Mouse (Mus musculus) left cerebral cortex, adult 9 months (tissue): ENCODE data around the gene Tmem131.
"Not testable (repeated sequence)": the region's sequence is repeated elsewhere in the genome, so short reads cannot be mapped to it uniquely, and the experiment has no call there.

Experiments
- DNase-seq, 2 experiments: peaks; one replicate each; pipeline ENCODE4 v3.0.0; 2022; ENCODE audit warnings: low spot score in 2 of 2

Tmem131 gene

GRCm38 (mm10) chr1:36917423-36917822 is 26.0 kb downstream of the Tmem131 start:
- DNase-seq, result no peak

DNA sequence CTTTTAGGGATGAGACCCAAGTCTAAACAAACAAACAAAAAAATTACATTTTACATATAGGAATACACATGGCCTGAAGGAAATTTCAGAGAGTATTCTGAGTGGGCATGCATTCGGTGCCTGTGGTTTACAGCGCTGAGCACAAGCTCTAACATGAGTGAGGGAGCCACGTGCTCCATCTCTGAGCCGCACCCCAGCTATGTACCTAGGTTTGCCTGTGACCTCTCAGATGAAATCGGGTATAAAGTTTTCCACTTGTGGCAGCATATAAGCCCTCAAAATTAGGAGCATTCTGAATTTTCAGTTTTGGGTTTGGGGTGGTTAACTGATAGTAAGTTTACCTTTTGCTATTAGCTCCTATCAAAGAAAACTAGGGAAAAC is 28.3 kb downstream of the Tmem131 start:
- DNase-seq, result no peak

GRCm38 (mm10) chr1:36914455-36915199 is 28.8 kb downstream of the Tmem131 start:
- no peak for DNase-seq

- no peak for DNase-seq
Observed at GRCm38 (mm10) chr1:36913806-36914205, 29.7 kb downstream of the Tmem131 start.

- no peak for DNase-seq
Observed at GRCm38 (mm10) chr1:36912239-36912638, 31.2 kb downstream of the Tmem131 start.

GRCm38 (mm10) chr1:36911603-36912002 is 31.9 kb downstream of the Tmem131 start:
- no peak for DNase-seq

DNA sequence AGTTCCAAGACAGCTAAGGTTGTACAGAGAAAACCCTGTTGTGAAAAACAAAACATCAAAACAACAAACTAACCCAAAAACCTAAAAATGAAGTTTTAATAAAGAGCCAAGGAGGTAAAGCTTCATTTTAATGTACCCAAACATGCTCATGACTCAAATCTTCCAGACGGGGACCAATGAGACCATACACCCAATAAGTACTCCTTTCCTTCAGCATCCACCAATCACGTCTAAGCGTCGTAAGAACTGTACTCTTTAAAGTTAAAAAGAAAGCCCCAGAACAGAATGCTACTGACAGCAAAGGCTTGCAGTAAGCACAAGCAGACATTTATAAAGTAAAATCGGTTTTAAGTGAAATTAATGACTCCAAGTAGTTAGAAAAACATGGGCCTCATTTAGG is 33.1 kb downstream of the Tmem131 start:
- no peak for DNase-seq

DNA sequence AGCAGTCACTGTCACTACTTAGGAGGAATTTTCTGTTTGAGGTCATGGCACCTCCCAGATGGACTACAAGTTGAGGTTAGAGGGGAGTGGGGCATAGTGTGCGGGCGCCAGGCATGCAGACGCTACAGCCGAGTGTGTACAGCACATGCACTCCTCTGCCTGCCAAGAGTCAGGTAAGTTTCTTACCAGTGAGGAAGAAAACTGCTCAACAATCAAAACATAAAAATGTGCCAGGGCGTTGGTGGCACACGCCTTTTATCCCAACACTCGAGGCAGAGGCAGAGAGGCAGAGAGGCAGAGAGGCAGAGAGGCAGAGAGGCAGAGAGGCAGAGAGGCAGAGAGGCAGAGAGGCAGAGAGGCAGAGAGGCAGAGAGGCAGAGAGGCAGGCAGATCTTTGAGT is 33.5 kb downstream of the Tmem131 start:
- not testable (repeated sequence) for DNase-seq

DNA sequence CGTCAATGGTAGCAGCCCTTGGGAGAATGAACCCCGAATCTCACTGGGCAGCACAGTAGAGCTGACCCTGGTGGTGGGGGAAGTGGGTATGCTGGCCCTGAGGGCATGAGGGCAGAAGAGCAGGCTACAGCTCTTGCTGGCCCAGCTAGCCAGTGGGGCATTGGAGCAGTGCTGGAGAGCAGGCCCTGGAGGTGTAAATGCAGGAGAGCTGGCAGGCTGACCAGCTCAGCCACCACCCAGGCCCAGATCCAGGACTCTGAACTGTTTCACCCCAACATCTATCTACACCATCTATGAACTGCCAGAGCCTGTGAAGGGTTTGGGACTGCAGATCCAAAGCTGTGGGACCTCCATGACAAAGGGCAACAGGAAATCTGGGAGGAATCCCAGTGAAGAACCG is 38.2 kb downstream of the Tmem131 start:
- DNase-seq, result no peak

DNA sequence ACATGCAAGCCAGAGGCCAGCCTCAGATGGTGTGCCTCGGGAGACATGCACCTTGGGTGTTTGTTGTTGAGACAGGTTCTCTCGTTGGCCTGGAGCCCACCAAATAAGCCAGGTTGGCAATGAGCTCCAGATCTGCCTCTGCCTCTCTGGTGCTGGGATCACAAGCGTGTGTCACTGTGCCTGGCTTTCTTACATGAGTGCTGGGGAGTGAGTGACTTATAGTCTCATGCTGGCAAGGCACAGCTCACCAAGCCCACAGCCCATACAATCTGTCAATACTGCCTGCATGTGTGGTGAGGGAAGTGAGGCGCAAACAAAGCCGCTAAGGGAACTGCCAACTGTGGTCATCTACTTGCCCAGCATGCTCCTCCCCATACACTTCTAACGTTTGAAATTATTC is 39.0 kb downstream of the Tmem131 start:
- DNase-seq, result no peak

DNA sequence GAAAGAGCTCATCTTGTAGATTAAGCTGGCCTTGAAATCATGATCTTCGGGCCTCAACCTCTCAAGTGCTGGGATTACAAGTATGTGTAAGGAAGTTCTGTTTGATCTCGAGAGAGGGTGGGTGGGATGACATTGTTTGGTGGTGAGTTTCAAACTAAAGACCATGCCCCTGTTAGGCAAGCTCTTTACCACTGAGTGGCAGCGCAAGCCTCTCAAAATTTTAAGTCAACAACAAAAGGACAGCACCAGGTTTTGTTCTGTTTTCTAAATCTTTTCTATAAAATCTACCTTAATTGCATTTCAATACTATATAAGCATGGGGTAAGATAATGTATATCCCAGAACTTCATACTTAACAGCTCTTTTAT is 39.4 kb downstream of the Tmem131 start:
- DNase-seq, result no peak

GRCm38 (mm10) chr1:36903376-36904083 is 39.9 kb downstream of the Tmem131 start:
- DNase-seq, result peak in 1 of 2 experiments; percentile 34

DNA sequence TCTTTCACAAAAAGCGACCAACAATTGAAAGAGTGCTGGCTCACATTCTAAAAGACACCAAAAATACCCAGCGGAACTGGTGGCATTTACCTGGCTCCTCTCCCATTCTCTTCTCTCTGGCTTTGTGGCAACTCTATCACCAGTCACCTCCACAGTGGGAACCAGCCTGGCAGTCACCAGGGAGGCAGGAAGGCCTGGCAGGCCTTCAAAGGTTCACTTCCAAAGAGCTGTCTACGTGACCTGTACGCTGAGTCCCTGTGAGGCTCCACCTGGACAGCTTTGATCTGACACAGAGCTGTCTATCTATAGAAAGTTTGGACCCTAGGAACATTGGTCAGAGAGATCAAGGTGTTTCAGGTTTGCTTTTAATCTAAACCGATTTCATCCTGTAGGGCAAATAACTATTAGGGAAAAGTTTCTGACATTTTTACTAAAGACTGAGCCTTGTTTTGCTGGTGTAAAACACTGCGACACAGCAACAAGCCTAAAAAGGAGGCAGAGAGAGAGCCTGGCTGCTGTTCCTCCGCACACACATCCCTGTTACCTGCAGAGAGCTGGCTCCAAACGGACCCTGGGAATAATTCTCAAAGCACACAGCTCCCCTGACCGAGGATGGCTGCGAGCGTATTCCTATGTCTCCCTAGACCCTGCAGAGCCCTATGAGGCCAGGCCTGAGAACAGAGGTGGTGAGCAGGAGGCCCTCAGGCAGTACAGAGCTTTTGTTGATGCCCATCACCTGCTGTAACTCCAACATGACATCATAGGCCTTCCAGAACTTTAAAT is 40.7 kb downstream of the Tmem131 start:
- no peak for DNase-seq

DNA sequence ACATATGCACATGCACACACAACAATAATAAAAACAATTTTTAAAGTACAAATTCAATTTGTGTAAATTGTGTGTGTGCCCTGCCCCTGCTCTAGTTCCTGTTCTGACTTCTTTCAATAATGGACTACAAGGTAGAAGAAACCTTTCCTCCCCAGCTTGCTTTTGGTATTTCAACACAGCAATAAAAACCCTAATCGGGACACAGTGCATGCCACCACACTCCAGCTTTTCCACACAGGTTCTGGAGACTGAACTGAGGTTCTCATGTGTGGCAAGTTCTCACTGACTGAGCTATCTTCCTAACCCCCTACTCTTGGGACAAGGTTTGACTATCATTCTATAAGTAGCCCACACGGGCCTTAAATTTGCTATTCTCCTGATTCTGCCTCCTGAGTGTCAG is 43.8 kb downstream of the Tmem131 start:
- no peak for DNase-seq

- DNase-seq, result no peak
Observed at GRCm38 (mm10) chr1:36896423-36896822, 47.0 kb downstream of the Tmem131 start.

DNA sequence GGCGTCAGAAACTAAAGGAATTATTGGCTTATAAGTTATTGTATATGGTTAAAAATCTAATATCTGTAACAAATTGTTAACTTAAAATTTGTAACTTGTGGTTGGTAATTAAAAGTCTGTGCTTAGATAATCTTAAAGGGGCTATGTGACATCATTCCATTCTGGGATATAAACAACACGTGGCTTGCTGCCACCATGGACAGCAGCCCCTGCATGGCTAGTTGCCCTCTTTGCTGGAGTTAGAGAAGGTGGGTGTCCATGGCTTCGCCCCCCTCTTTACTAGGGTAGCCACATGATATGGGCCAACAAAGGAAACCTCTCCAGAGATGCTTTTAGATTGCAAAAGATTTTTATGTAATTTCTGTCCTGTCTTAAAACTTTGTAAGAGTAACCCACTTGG is 48.0 kb downstream of the Tmem131 start:
- no peak for DNase-seq

- DNase-seq, result no peak
Observed at GRCm38 (mm10) chr1:36894136-36894535, 49.3 kb downstream of the Tmem131 start.

- DNase-seq, result not testable (repeated sequence)
Observed at GRCm38 (mm10) chr1:36893720-36894119, 49.7 kb downstream of the Tmem131 start.

- DNase-seq, result no peak
Observed at GRCm38 (mm10) chr1:36893146-36893545, 50.3 kb downstream of the Tmem131 start.

- DNase-seq, result no peak
Observed at GRCm38 (mm10) chr1:36892461-36892860, 51.0 kb downstream of the Tmem131 start.

GRCm38 (mm10) chr1:36889016-36889415 is 54.5 kb downstream of the Tmem131 start:
- DNase-seq, result no peak

DNA sequence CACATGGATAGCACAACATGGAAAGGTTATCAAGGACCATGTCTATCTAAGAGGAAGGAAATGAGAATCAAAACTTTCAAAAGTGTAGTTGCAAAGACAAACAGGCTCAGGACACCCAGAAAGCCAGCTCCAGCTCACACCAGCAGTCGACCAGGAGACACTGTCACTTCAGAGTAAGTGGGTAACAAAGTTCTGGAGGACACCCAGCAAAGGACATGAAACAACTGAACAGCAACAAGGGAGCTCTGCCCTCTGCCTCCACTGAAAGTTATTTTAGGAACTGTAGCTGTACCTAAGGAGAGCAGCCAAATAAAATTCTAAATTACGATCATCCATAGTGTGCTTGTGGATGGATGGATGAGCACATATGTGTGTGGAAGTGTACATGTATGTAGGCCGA is 56.3 kb downstream of the Tmem131 start:
- no peak for DNase-seq

- no peak for DNase-seq
Observed at GRCm38 (mm10) chr1:36886489-36886888, 57.0 kb downstream of the Tmem131 start.
